Mouse (Mus musculus): ENCODE results near the gene Cabp2.

The Cabp2 gene

GRCm38 (mm10) chr19:4080511-4081009 is 818 bp upstream of the Cabp2 start:
- no peak for DNase-seq (ENCODE audit: low read depth, low spot score)

GRCm38 (mm10) chr19:4082219-4082965 is 1.0 kb downstream of the Cabp2 start:
- no peak for DNase-seq (ENCODE audit: low read depth, low spot score)

GRCm38 (mm10) chr19:4083316-4083715 is 1.9 kb downstream of the Cabp2 start:
- DNase-seq (ENCODE audit: low read depth, low spot score) = no peak

GRCm38 (mm10) chr19:4083826-4084225 is 2.4 kb downstream of the Cabp2 start:
- no peak for DNase-seq (ENCODE audit: low read depth, low spot score)

- DNase-seq (ENCODE audit: low read depth, low spot score) = no peak
These were observed 3.6 kb downstream of the Cabp2 start for GRCm38 (mm10) chr19:4084984-4085383.

- no peak for DNase-seq (ENCODE audit: low read depth, low spot score)
These were observed 4.8 kb downstream of the Cabp2 start for GRCm38 (mm10) chr19:4086156-4086555.

- DNase-seq (ENCODE audit: low read depth, low spot score) = no peak
These were observed 5.7 kb downstream of the Cabp2 start for GRCm38 (mm10) chr19:4087090-4087489.

GRCm38 (mm10) chr19:4088146-4088545 is 6.8 kb downstream of the Cabp2 start:
- no peak for DNase-seq (ENCODE audit: low read depth, low spot score)

GRCm38 (mm10) chr19:4089128-4089527 is 7.8 kb downstream of the Cabp2 start:
- DNase-seq (ENCODE audit: low read depth, low spot score) = no peak

GRCm38 (mm10) chr19:4090446-4090845 is 9.1 kb downstream of the Cabp2 start:
- DNase-seq (ENCODE audit: low read depth, low spot score) = no peak

- no peak for DNase-seq (ENCODE audit: low read depth, low spot score)
These were observed 10.0 kb downstream of the Cabp2 start for GRCm38 (mm10) chr19:4091383-4091782.

- DNase-seq (ENCODE audit: low read depth, low spot score) = no peak
These were observed 11.4 kb downstream of the Cabp2 start for GRCm38 (mm10) chr19:4092750-4093149.

GRCm38 (mm10) chr19:4093772-4094171 is 12.4 kb downstream of the Cabp2 start:
- no peak for DNase-seq (ENCODE audit: low read depth, low spot score)

- no peak for DNase-seq (ENCODE audit: low read depth, low spot score)
These were observed 13.0 kb downstream of the Cabp2 start for GRCm38 (mm10) chr19:4094348-4094747.

- no peak for DNase-seq (ENCODE audit: low read depth, low spot score)
These were observed 13.5 kb downstream of the Cabp2 start for GRCm38 (mm10) chr19:4094774-4095303.

- no peak for DNase-seq (ENCODE audit: low read depth, low spot score)
These were observed 14.4 kb downstream of the Cabp2 start for GRCm38 (mm10) chr19:4095802-4096201.

GRCm38 (mm10) chr19:4096642-4097440 is 15.5 kb downstream of the Cabp2 start, which contains the start of gene Cdk2ap2:
Cdk2ap2 (plus strand) TSS chr19:4097182.
- peak; percentile 99 for DNase-seq (ENCODE audit: low read depth, low spot score)

GRCm38 (mm10) chr19:4097441-4097825 is 16.1 kb downstream of the Cabp2 start:
- peak; percentile 59 for DNase-seq (ENCODE audit: low read depth, low spot score)

GRCm38 (mm10) chr19:4098426-4098825 is 17.0 kb downstream of the Cabp2 start:
- DNase-seq (ENCODE audit: low read depth, low spot score) = no peak

GRCm38 (mm10) chr19:4099056-4099455 is 17.7 kb downstream of the Cabp2 start:
- peak; percentile 89 for DNase-seq (ENCODE audit: low read depth, low spot score)

- DNase-seq (ENCODE audit: low read depth, low spot score) = no peak
These were observed 18.7 kb downstream of the Cabp2 start, which contains the start of gene Pitpnm1 for GRCm38 (mm10) chr19:4099837-4100717. Pitpnm1 (plus strand) TSS chr19:4099998.

Measured in forelimb bud, embryonic 11.5 days (tissue).